Mouse (Mus musculus) brain, embryonic 14.5 days (tissue): ENCODE measurements around the gene Scfd2.

ENCODE experiments used
- CTCF ChIP-seq: fragments of 200-500 bp; IDR thresholded peaks from 2 replicates; pipeline ENCODE4 v1.5.1; 2012; ENCODE audit warnings: inconsistent platforms, mild to moderate bottlenecking, moderate library complexity, borderline replicate concordance; ENCODE audit not compliant: insufficient read depth, insufficient read length; ENCODE audit errors: extremely low read depth
- POLR2A ChIP-seq: fragments of 200-500 bp; IDR thresholded peaks from 2 replicates; pipeline ENCODE4 v1.6.1; 2012; ENCODE audit warnings: mild to moderate bottlenecking, inconsistent platforms, borderline replicate concordance; ENCODE audit not compliant: poor library complexity, insufficient read depth, insufficient read length, severe bottlenecking; ENCODE audit errors: extremely low read depth

- TF ChIP-seq POLR2A (no peak), CTCF (no peak)
These were observed 308.9 kb downstream of the Scfd2 start for GRCm38 (mm10) chr5:74222626-74223025.
